Mouse (Mus musculus) c-Kit-positive CD71-negative TER-119-negative erythroid progenitor cells, embryonic 14.5 days (primary cell): ENCODE data around the gene Mief2.

Experiments used
- DNase-seq: peaks from one replicate; pipeline ENCODE4 v3.0.0-alpha.2; 2013; ENCODE audit warnings: low read depth

The Mief2 gene

DNA sequence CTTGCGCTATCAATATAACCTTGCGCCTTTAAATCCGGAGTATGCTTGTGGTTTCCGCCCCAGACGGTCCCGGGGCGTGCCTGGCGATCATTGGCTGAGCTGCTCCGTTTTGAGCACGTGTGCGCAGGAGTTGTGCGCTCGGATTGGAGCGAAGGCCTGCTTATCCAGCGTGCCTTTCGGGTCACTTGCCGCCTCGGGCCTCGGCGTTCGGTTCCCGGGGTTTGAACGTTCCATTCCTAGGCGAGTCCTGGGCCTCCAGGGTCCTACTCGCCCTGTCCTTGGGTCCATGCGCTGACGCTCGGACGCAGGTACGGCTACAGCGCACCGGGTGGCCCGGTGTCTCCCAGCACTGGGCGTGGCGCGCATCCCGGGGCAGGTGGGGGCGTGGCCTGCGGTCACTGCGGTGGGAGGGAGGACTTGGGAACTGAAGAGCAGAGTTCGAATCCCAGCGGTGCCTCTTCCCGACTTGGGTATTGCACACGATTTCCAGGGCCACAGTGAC, at the start of gene Mief2:
Gene Mief2, plus strand, starts transcription at position 139 of the 502 bp plus-strand sequence.
- peak; percentile 88 for DNase-seq

DNA sequence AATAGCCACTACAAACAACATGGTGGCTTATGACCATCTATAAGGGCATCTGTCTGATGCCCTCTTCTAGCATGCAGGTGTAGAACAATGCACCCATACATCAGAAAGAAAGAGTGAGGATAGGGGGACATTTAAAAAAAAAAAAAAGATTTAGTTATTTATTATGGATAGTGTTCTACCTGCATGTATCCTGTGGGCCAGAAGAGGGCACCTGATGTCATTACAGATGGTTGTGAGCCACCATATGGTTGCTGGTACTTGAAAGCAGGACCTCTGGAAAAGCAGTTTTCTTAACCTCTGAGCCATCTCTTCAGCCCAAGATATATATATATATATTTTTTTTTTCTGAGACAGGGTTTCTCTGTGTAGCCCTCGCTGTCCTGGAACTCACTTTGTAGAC, 32.0 kb upstream of the Mief2 start:
- DNase-seq, result no peak

DNA sequence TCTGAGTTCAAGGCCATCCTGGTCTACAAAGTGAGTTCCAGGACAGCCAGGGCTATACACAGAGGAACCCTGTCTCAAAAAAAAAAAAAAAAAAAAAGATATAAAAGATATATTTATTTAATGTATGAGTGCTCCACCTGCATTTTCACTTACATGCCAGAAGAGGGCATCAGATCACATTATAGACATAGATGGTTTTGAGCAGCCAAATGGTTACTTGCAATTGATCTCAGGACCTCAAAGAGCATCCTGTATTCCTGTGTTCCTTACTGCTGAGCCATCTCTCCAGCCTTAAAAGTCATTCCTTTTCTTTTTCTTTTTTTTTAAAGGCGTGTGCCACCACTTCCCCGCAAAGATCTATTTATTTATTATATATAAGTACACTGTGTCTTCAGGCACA, 30.6 kb upstream of the Mief2 start:
- no peak for DNase-seq

DNA sequence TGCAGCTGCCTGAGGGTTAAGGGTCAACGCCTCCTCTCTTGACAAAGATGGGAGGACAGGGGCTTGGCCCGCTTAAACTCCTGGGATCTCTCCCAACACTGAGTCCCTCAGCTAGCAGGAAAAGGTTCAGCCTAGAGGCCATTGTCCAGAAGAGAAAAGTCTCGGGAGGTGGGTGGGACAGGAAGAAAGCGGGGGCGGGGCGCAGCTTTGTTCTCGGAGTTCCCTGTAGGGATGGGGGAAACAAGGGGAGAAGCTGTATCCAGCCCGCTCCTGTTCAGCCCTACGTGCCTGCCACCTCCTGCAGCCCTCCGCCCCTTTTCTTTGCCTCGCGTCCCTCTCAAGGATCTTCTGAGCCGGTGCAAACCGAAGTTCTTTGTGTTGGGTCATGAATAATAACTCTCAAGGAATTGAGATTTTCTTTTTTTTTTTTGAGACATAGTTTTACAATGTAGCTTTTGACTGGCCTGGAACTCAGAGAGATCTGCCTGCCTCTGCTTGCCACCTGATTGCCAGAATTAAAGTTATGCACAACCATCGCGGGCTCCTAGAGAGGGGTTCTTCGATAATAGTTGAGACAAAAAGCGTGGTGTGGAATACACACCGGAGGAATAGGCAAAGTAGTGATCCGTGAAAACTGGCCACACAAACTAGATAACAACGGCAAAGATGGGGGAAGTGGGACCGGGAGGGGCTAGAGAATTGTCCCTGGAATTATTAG, 29.2 kb upstream of the Mief2 start:
- DNase-seq, result no peak

DNA sequence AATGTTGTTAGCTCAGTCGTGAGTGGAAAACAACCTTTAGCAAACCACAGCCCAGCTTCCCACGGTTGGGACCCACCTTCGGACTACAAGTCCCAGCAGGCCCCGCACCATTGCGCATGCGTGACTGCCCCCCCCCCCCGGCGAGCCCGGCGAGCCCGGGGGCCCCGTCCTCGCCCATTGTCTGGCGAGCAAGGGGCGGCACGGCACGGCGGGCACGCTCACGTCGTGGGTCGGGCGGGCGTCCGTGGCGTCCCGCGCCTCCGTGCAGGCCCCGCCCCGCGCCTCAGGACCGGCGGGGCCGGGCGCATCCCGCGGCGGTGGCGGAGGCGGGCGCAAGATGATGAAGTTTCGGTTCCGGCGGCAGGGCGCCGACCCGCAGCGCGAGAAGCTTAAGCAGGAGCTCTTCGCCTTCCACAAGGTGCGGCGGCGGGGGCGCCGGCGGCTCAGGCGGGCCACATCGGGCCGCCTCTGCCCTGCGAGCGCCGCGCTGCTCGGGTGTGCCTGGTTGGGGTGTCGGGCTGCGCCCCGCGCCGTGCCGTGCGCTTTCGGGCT, 28.6 kb upstream of the Mief2 start, which contains the start of gene Llgl1:
Gene Llgl1, plus strand, starts transcription at position 200 of the 552 bp plus-strand sequence.
- DNase-seq, result peak; percentile 66

GRCm38 (mm10) chr11:60700320-60701185, 27.6 kb upstream of the Mief2 start:
- DNase-seq, result no peak

DNA sequence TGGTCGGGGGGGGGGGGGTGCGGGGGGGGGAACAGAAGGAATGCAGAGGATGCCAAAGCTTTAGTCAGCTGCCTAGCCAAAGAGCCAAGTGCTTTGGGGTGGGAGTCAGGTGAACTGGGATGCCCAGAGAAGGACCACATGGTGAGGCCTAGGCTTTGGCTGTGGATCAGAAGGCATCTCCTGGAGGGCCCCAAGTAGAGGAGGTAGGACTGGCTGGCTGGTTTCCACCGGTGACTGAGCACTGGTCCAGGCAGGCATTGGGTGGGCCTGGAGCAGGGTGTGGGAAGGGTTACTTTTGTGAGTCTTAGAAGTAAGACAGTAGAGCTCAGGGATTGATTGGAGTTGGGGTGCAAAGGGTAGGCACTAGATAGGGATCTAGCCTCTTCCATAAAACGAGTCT, 26.6 kb upstream of the Mief2 start:
- no peak for DNase-seq

- peak; percentile 53 for DNase-seq
Measured at GRCm38 (mm10) chr11:60703131-60703530, 25.1 kb upstream of the Mief2 start.

DNA sequence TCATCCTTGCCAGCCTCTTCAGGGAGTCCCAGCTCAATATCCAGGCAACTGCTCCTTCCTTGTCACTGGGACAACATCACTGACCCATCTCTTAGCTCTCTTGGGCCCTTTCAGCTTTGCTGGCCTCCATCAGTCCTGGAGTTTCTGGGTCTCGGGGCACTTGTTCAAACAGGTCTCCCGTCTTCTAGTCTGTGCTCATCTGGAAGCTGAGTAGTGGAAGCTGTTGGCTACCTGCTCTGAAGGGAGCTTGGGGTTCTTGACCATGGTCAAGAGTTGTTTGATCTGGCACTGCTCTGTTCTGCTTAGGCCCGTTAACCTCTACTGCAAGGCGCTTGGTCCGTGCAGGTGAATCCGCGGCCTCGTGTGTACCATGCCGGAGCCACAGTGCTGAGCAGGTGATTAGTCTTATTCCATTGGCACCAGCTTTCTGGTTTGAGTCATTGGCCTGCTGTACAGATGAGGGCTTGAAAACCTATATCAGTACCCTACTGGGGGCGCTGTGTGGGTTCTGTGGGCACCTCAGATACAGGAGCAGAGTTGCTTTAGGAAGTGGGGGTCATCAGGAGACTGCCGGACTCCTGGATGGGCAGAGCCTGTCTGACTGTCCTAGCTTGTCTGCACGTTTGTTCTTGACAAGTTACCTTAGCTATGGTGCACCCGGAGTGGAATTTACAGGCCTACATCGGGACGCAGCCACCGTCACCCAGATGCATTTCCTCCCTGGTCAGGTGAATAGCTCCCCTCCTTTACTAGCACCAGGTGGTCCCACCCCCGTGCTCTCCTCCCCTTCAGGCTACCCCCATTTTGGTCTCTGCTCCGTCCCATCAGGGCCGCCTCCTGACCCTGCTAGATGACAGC, 23.9 kb upstream of the Mief2 start:
- no peak for DNase-seq

GRCm38 (mm10) chr11:60705255-60705654, 22.9 kb upstream of the Mief2 start:
- no peak for DNase-seq

GRCm38 (mm10) chr11:60706076-60706475, 22.1 kb upstream of the Mief2 start:
- no peak for DNase-seq

DNA sequence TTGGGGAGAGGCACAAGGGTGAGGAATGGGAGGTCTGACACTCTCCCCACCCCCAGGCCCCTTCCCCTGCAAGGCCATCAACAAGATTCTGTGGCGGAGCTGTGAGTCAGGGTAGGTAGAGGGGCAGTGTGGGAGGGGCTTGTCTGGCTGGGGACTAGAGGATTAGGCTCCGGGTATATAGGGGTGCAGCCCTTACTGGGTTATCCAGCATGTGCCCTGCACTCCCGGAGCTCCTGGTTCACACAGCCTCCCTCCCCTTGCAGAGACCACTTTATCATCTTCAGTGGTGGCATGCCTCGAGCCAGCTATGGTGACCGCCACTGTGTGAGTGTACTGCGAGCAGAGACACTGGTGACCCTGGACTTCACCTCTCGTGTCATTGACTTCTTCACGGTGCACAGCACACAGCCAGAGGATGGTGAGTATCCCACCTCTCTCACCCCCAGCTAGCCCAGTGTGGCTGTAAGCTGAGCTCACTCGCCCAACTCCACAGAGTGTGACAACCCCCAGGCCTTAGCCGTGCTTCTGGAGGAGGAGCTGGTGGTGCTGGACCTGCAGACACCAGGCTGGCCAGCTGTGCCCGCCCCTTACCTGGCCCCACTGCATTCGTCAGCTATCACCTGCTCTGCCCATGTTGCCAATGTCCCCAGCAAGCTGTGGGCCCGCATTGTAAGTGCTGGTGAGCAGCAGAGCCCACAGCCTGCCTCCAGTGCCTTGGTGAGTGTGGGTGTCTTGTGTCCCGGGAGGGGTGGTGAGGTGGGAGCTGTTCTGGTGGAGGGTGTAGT, 21.3 kb upstream of the Mief2 start:
- no peak for DNase-seq

DNA sequence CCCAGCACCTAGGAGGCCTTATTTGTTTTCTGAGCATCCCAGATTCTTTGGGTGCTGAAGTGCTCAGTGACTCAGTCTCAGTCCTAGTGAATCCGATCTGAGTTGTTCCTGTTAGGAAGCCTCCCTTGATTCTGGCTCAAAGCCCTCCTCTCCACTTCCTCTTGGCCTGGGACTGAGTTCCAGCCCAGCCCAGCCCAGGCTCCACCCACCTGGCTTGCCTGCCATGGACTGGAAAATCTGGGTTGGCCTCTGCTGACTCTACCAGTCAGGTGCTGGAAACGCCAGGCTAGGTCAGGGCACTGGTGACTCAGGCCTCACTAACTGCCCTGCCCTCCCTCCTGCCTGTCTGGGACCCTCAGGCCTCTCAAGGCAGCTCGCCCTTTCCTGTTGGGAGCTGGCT, 20.5 kb upstream of the Mief2 start:
- no peak for DNase-seq

- no peak for DNase-seq
Measured at GRCm38 (mm10) chr11:60708631-60709030, 19.6 kb upstream of the Mief2 start.

- DNase-seq, result no peak
Measured at GRCm38 (mm10) chr11:60709481-60710465, 18.4 kb upstream of the Mief2 start.

DNA sequence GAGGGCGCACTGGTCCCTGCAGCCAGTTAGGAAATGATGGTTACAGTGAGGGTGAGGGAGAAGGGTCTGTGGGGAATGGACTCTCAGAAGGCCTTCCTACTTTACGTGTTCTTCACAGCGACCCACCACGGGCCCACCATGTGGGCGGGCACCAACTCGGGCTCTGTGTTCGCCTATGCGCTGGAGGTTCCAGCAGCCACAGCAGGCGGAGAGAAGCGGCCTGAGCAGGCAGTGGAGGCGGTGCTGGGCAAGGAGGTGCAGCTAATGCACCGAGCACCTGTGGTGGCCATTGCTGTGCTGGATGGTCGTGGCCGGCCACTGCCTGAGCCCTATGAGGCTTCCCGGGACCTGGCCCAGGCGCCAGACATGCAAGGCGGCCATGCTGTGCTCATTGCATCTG, 17.0 kb upstream of the Mief2 start:
- DNase-seq, result no peak

DNA sequence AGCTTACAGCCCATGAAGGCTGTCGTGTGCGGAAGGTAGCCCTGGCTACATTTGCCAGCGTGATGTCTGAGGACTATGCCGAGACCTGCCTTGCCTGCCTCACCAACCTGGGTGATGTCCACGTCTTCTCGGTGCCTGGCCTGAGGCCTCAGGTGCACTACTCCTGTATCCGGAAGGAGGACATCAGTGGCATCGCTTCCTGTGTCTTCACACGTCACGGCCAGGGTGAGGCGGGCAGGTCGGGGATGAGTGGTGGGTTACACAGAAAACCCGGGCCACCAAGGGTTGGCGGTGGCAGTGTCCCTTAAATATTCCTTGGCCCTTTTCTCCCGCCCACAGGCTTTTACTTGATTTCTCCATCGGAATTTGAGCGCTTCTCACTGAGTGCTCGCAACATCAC, 16.2 kb upstream of the Mief2 start:
- no peak for DNase-seq

DNA sequence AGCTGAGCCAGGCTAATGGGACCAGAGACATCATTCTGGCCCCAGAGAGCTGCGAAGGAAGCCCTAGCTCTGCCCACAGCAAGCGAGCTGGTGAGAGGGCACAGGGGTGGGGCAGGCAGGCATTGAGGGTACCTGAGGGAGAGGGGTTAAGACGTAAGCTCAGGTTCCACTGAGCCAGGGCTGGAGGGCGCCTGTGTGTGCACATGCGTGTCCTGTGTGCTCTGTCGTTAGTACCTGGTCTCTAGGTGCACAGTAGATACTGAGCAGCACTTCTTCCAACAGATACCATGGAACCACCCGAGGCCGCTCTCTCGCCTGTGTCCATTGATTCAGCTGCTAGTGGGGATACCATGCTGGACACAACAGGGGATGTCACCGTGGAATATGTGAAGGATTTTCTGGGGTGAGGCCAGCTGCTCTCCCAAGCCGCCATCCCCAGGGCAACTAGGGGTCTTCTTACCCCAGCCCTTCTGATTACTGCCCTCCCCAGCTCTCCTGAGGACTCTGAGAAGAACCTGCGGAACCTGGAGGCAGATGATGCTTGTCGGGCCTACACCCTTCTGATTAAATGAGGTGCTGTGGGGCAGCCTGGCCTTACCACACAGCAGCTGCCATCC, 15.5 kb upstream of the Mief2 start:
- DNase-seq, result no peak

DNA sequence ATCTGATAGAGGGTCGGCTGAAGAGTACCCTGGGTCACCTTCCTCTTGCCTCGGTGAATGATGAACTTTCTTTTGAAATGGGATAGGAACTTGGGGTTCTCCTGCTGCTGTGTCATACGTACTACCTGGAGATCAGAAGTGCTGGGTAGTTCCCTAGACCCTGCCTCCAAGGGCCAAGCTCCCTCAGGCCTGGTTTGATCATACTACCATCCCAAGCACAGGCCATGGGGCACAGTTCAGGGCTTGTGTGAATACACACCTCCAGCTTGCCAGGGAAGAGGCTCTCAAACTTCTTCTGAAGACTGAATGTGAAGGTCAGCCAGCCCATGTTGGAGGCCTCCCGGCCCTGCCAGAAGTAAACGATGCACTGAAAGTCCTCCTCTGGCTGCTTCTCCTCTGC, 12.4 kb upstream of the Mief2 start:
- no peak for DNase-seq
